Mouse (Mus musculus): ENCODE data around the gene E130308A19Rik.

E130308A19Rik gene

GRCm38 (mm10) chr4:59731544-59731943, 105.5 kb downstream of the E130308A19Rik start:
- DNase-seq = no peak

GRCm38 (mm10) chr4:59739321-59739720, 113.3 kb downstream of the E130308A19Rik start:
- DNase-seq = no peak

GRCm38 (mm10) chr4:59739882-59740281, 113.9 kb downstream of the E130308A19Rik start:
- DNase-seq = no peak

GRCm38 (mm10) chr4:59753491-59754140, 127.6 kb downstream of the E130308A19Rik start:
- peak; percentile 59 to 65 for DNase-seq

GRCm38 (mm10) chr4:59756332-59757082, 130.5 kb downstream of the E130308A19Rik start:
- peak; percentile 94 to 95 for DNase-seq

- DNase-seq = peak; percentile 21 to 26
Measured at GRCm38 (mm10) chr4:59757452-59758435, 131.7 kb downstream of the E130308A19Rik start.

GRCm38 (mm10) chr4:59760016-59760415, 134.0 kb downstream of the E130308A19Rik start:
- no peak for DNase-seq

GRCm38 (mm10) chr4:59760636-59761364, 134.8 kb downstream of the E130308A19Rik start:
- peak in 1 of 2 experiments; percentile 35 for DNase-seq

- no peak for DNase-seq
Measured at GRCm38 (mm10) chr4:59761365-59761729, 135.3 kb downstream of the E130308A19Rik start.

- DNase-seq = no peak
Measured at GRCm38 (mm10) chr4:59764950-59765349, 138.9 kb downstream of the E130308A19Rik start.

GRCm38 (mm10) chr4:59765385-59766005, 139.5 kb downstream of the E130308A19Rik start:
- DNase-seq = no peak

- no peak for DNase-seq
Measured at GRCm38 (mm10) chr4:59767717-59768116, 141.7 kb downstream of the E130308A19Rik start.

- DNase-seq = no peak
Measured at GRCm38 (mm10) chr4:59772171-59772879, 146.3 kb downstream of the E130308A19Rik start.

- no peak for DNase-seq
Measured at GRCm38 (mm10) chr4:59777828-59778227, 151.8 kb downstream of the E130308A19Rik start.

- peak; percentile 31 to 35 for DNase-seq
Measured at GRCm38 (mm10) chr4:59780568-59780967, 154.6 kb downstream of the E130308A19Rik start.

- DNase-seq = no peak
Measured at GRCm38 (mm10) chr4:59782853-59783684, 157.1 kb downstream of the E130308A19Rik start.

- DNase-seq = peak; percentile 95 to 96
Measured at GRCm38 (mm10) chr4:59783685-59784279, 157.8 kb downstream of the E130308A19Rik start.

GRCm38 (mm10) chr4:59785412-59785811, 159.4 kb downstream of the E130308A19Rik start:
- DNase-seq = no peak

- peak; percentile 90 to 93 for DNase-seq
Measured at GRCm38 (mm10) chr4:59786661-59787060, 160.7 kb downstream of the E130308A19Rik start.

GRCm38 (mm10) chr4:59787126-59787525, 161.1 kb downstream of the E130308A19Rik start:
- no peak for DNase-seq
